ENCODE assay signal across 9 mouse cellular contexts in the genomic region with DNA sequence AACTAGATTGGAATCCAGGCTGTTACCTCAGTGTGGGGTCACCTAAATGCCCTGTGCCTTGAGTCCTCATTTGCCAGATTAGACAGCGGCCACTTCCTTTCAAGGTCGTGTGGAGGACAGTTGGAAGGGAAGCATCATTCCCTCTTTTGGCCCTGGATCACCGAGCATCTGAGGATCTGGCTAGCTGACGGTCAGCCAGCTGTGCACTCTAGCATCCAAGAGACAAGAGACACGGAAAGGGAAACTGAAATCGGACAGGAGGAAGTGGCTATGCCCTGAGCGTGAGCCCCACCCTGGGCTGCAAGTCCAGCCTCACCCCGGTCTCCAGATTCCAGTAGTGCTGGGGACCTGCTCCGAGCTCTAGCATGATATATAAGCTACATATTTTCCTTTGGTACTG. TPM values are rescaled to one million over a fixed set of nuclear protein-coding genes. Genes with fewer than 3 reads are reported as not detected.
A peak's percentile ranks its signal among the peaks of the same experiment; 100 is the strongest.
DNase-seq lines count a peak whose midpoint lies in the region; ATAC-seq and TF ChIP-seq lines count a peak whose summit lies in the region.
"Had no signal": no experiment of that assay in that cellular context is flagged by ENCODE, and none has a peak within 500 bp of the region (broad histone marks: within the 10 kb centered on the region; RNA-seq: fewer than 3 reads in every experiment).

No protein-coding gene starts in this region.

- H3K9ac ChIP-seq in heart, postnatal 0 days (replicated peaks; ENCODE audit: low read depth, low read length), result no peak overlapping the region

- TF ChIP-seq CTCF in C2C12 (IDR thresholded peaks at IDR 0.05; ENCODE audit: control insufficient read depth, insufficient read depth, insufficient read length), result no peak
- TF ChIP-seq CTCF in heart, postnatal 0 days (IDR thresholded peaks at IDR 0.05; ENCODE audit: low read depth), result no peak
- TF ChIP-seq CTCF in small intestine, adult 2 months (IDR thresholded peaks at IDR 0.05; ENCODE audit: extremely low read depth, insufficient read length, insufficient replicate concordance, low read depth, low read length), result no peak

- no peaks in the 10 kb centered on the region for H3K79me3 ChIP-seq in C2C12 (ENCODE audit: low read depth)

- H3K36me3 ChIP-seq in C2C12 (ENCODE audit: control insufficient read depth, insufficient read depth), result no peaks in the 10 kb centered on the region
- H3K36me3 ChIP-seq in embryonic facial prominence, embryonic 10.5 days (replicated peaks), result no peaks in the 10 kb centered on the region
- H3K36me3 ChIP-seq in heart, postnatal 0 days (replicated peaks; ENCODE audit: control insufficient read depth, insufficient read depth, low read length), result no peaks in the 10 kb centered on the region
- H3K36me3 ChIP-seq in limb, embryonic 10.5 days, result no peaks in the 10 kb centered on the region
- no peaks in the 10 kb centered on the region for H3K36me3 ChIP-seq in small intestine, adult 2 months (ENCODE audit: control insufficient read depth, insufficient read depth, low read length)

- TF ChIP-seq EP300 in heart, postnatal 0 days (IDR thresholded peaks at IDR 0.05; ENCODE audit: low read depth), result no peak

- no peak for TF ChIP-seq POLR2A in small intestine, adult 2 months (IDR thresholded peaks at IDR 0.05; ENCODE audit: low read depth, low read length)

- no peak for ATAC-seq in heart, postnatal 0 days (ENCODE audit: insufficient read depth, low read depth)

- H3ac ChIP-seq in C2C12 (ENCODE audit: control insufficient read depth, insufficient read length, low read depth), result peak overlapping the region; percentile 14

- H3K4me3 ChIP-seq in C2C12 (ENCODE audit: insufficient read depth, poor library complexity, severe bottlenecking), result no peak overlapping the region
- H3K4me3 ChIP-seq in embryonic facial prominence, embryonic 10.5 days, result no peak overlapping the region
- H3K4me3 ChIP-seq in heart, postnatal 0 days (ENCODE audit: low read depth, low read length), result no peak overlapping the region
- 0 out of 2 replicates have a peak overlapping the region, but pooled peaks have one; percentile 48 for H3K4me3 ChIP-seq in limb, embryonic 10.5 days
- H3K4me3 ChIP-seq in small intestine, adult 2 months (ENCODE audit: low read depth, low read length), result no peak overlapping the region

- H3K79me2 ChIP-seq in C2C12 (ENCODE audit: control insufficient read depth, insufficient read depth), result no peaks in the 10 kb centered on the region

- peak overlapping the region; percentile 93 for H3K27ac ChIP-seq in embryonic facial prominence, embryonic 10.5 days (replicated peaks)
- peak overlapping the region; percentile 46 for H3K27ac ChIP-seq in heart, postnatal 0 days (ENCODE audit: low read depth)
- peak overlapping the region; percentile 93 for H3K27ac ChIP-seq in limb, embryonic 10.5 days
- H3K27ac ChIP-seq in small intestine, adult 2 months (ENCODE audit: insufficient read depth, low read depth, low read length), result peak overlapping the region; percentile 40

- no peak overlapping the region for H3K4me2 ChIP-seq in heart, postnatal 0 days (ENCODE audit: low read depth, low read length)

- 59% methylated on average over 9 of the region's 9 CpGs for WGBS in embryonic facial prominence, embryonic 10.5 days
- 52% methylated on average over 9 of the region's 9 CpGs for WGBS in heart, postnatal 0 days
- WGBS in limb, embryonic 10.5 days, result 76% methylated on average over 9 of the region's 9 CpGs
- 21% methylated on average over 9 of the region's 9 CpGs for WGBS in small intestine, adult 2 months

- peaks cover 84% of the 10 kb centered on the region for H3K4me1 ChIP-seq in embryonic facial prominence, embryonic 10.5 days
- H3K4me1 ChIP-seq in heart, postnatal 0 days (ENCODE audit: control insufficient read depth, insufficient read depth), result peaks cover 25% of the 10 kb centered on the region
- peaks cover 63% of the 10 kb centered on the region for H3K4me1 ChIP-seq in limb, embryonic 10.5 days
- H3K4me1 ChIP-seq in small intestine, adult 2 months (ENCODE audit: control insufficient read depth, insufficient read depth, insufficient read length, low read length), result peaks cover 14% of the 10 kb centered on the region

- no peak for DNase-seq in embryonic facial prominence, embryonic 10.5 days (ENCODE audit: low spot score)
- no peak for DNase-seq in heart, postnatal 0 days (ENCODE audit: low spot score)
- no peak for DNase-seq in limb, embryonic 10.5 days (ENCODE audit: low spot score)
- no peak for DNase-seq in cerebellum, adult 11 months
- no peak for DNase-seq in embryo, embryonic 9.5 days (ENCODE audit: extremely low spot score)
- no peak for DNase-seq in layer of hippocampus, adult 9-11 months

- no peaks in the 10 kb centered on the region for H3K9me3 ChIP-seq in embryonic facial prominence, embryonic 10.5 days
- no peaks in the 10 kb centered on the region for H3K9me3 ChIP-seq in heart, postnatal 0 days (replicated peaks; ENCODE audit: control insufficient read depth, low read length)
- H3K9me3 ChIP-seq in limb, embryonic 10.5 days (replicated peaks), result no peaks in the 10 kb centered on the region

- H3K27me3 ChIP-seq in C2C12 (ENCODE audit: control insufficient read depth, insufficient read depth, insufficient read length), result no peaks in the 10 kb centered on the region
- 0 out of 2 replicates have a peak, but pooled peaks cover 7% of the 10 kb centered on the region for H3K27me3 ChIP-seq in embryonic facial prominence, embryonic 10.5 days (replicated peaks; ENCODE audit: low read depth, poor library complexity, severe bottlenecking)
- no peaks in the 10 kb centered on the region for H3K27me3 ChIP-seq in heart, postnatal 0 days (ENCODE audit: control insufficient read depth, insufficient read depth, low read length)
- H3K27me3 ChIP-seq in limb, embryonic 10.5 days (ENCODE audit: low read depth, poor library complexity, severe bottlenecking), result 0 out of 2 replicates have a peak, but pooled peaks cover 3% of the 10 kb centered on the region
- no peaks in the 10 kb centered on the region for H3K27me3 ChIP-seq in small intestine, adult 2 months (ENCODE audit: control insufficient read depth, insufficient read depth, low read length)

TF ChIP-seq in C2C12, 6 proteins besides CTCF, POLR2A, EP300 and RAD21:
- TF ChIP-seq USF1 (IDR thresholded peaks at IDR 0.05; ENCODE audit: low read depth) (no peak), MAX (IDR thresholded peaks at IDR 0.05) (no peak)

RNA-seq across cellular contexts. Expression of a gene that starts 39.4 kb away (rescaled TPM):
- polyA plus RNA-seq in C2C12 (2012; fragmentation: generic; extraction: Trizol), result 0.27 TPM
- not detected in 2 replicates for polyA plus RNA-seq in embryonic facial prominence, embryonic 10.5 days (2016; fragmentation: Nextera tagmentation; extraction: Ambion mirVana)
- 1.3 TPM in 1 of 2 replicates, not detected in the other for total RNA-seq in heart, postnatal 0 days (2014; rRNA removed; ENCODE audit: low replicate concordance)
- polyA plus RNA-seq in heart, postnatal 0 days (2015; fragmentation: Nextera tagmentation; extraction: Ambion mirVana), result 0.20 and 0.27 TPM in 2 replicates
- polyA plus RNA-seq in limb, embryonic 10.5 days (2016; fragmentation: Nextera tagmentation; extraction: Ambion mirVana), result not detected in 2 replicates
- polyA plus RNA-seq in small intestine, adult 2 months (2012; rRNA removed), result 31.4 and 88.8 TPM in 2 replicates

RNA-seq across cellular contexts. Expression of a gene that starts 51.4 kb away (rescaled TPM):
- 18.1 TPM for polyA plus RNA-seq in C2C12 (2012; fragmentation: generic; extraction: Trizol)
- polyA plus RNA-seq in embryonic facial prominence, embryonic 10.5 days (2016; fragmentation: Nextera tagmentation; extraction: Ambion mirVana), result not detected in 2 replicates
- total RNA-seq in heart, postnatal 0 days (2014; rRNA removed; ENCODE audit: low replicate concordance), result 0.12 TPM in 1 of 2 replicates, not detected in the other
- polyA plus RNA-seq in heart, postnatal 0 days (2015; fragmentation: Nextera tagmentation; extraction: Ambion mirVana), result 0.45 and 0.52 TPM in 2 replicates
- not detected in 2 replicates for polyA plus RNA-seq in limb, embryonic 10.5 days (2016; fragmentation: Nextera tagmentation; extraction: Ambion mirVana)
- polyA plus RNA-seq in small intestine, adult 2 months (2012; rRNA removed), result 41.6 and 153 TPM in 2 replicates
- polyA plus RNA-seq: liver, embryonic 16.5 days had no signal

RNA-seq across cellular contexts. Expression of a gene that starts 52.7 kb away (rescaled TPM):
- polyA plus RNA-seq in C2C12 (2012; fragmentation: generic; extraction: Trizol), result 72.3 TPM
- polyA plus RNA-seq in embryonic facial prominence, embryonic 10.5 days (2016; fragmentation: Nextera tagmentation; extraction: Ambion mirVana), result 60.7 and 61.9 TPM in 2 replicates
- total RNA-seq in heart, postnatal 0 days (2014; rRNA removed; ENCODE audit: low replicate concordance), result 143 and 151 TPM in 2 replicates
- 47.6 and 49.1 TPM in 2 replicates for polyA plus RNA-seq in heart, postnatal 0 days (2015; fragmentation: Nextera tagmentation; extraction: Ambion mirVana)
- polyA plus RNA-seq in limb, embryonic 10.5 days (2016; fragmentation: Nextera tagmentation; extraction: Ambion mirVana), result 45.8 and 62.6 TPM in 2 replicates
- 25.1 and 34.7 TPM in 2 replicates for polyA plus RNA-seq in small intestine, adult 2 months (2012; rRNA removed)

Comparison
In these comparisons a context has a peak if more than half of its experiments do, and no peak if none do; other contexts are left out.
1. H3K27ac ChIP-seq: peak in every context shown above with its lines; median percentile 93 in embryonic facial prominence, embryonic 10.5 days; 93 in limb, embryonic 10.5 days; 46 in heart, postnatal 0 days; 40 in small intestine, adult 2 months.
2. RNA of a gene that starts 39.4 kb away (polyA plus RNA-seq): 31.4 to 88.8 TPM in small intestine, adult 2 months; 0.27 TPM in C2C12 (single experiment), 0.20 to 0.27 TPM in heart, postnatal 0 days, not detected in embryonic facial prominence, embryonic 10.5 days and not detected in limb, embryonic 10.5 days; every median in the first group is over 10 times any median in the second.
3. RNA of a gene that starts 51.4 kb away (polyA plus RNA-seq): 41.6 to 153 TPM in small intestine, adult 2 months and 18.1 TPM in C2C12 (single experiment); 0.45 to 0.52 TPM in heart, postnatal 0 days, not detected in embryonic facial prominence, embryonic 10.5 days and not detected in limb, embryonic 10.5 days; every median in the first group is over 10 times any median in the second.